Mouse (Mus musculus) stomach, postnatal 0 days (tissue): ENCODE data around the gene Senp1.

ENCODE experiments used
- CTCF ChIP-seq: IDR thresholded peaks from 2 replicates; pipeline ENCODE4 v1.5.1; 2016; ENCODE audit warnings: antibody characterized with exemption, low read depth, mild to moderate bottlenecking, moderate library complexity
- EP300 ChIP-seq: optimal IDR thresholded peaks from 2 replicates; pipeline ENCODE3; 2016; ENCODE audit warnings: antibody characterized with exemption

- peak; percentile 46 for TF ChIP-seq CTCF
- no peak for TF ChIP-seq EP300
Observed at GRCm38 (mm10) chr15:98044387-98044786, 49.2 kb downstream of the Senp1 start.
